Mouse (Mus musculus) CD8-positive naive resting alpha-beta T cell, adult 2 months (primary cell): ENCODE measurements around the gene Fkbp5.

Source experiments
- DNase-seq, 2 experiments: peaks; one replicate each; pipeline ENCODE4 v3.0.0; 2022; ENCODE audit warnings: low read depth in 2 of 2, low spot score in 2 of 2

The Fkbp5 gene

GRCm38 (mm10) chr17:28350466-28351352, 166.6 kb downstream of the Fkbp5 start, which contains the start of gene Tead3:
TSS of gene Tead3 (minus strand) at chr17:28350817.
- peak in 1 of 2 experiments; percentile 40 for DNase-seq

- DNase-seq = no peak
Measured at GRCm38 (mm10) chr17:28349901-28350465, 167.3 kb downstream of the Fkbp5 start.

DNA sequence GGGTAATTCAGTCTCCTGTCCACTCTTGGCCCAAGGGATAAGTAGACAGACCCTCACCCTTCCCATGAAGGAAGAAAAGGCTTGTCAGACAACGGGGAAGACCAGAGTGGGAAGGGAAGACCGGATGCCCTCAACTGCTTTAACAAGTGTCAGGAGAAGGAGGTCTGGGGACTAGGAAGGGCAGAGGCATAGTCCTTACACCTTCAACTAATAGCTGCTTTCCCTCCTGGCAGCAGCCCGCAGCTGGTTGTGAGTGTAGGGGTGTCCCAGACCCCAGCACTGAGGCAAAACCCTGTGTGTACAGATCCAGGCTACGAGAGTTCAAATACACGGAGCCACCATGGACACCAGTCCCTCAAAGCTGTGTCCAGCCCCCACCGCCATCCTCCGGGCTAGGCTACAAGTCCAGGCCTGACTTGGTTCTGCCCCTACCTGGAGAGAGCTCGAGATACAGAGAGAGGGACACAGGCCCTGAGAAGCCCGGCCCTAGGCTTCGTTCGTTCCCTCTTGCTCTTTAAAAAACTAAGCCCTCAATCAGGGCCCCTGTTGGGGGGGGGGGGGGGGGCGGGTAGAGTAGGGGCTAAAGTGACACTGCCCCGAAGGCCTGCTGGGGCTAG, 168.0 kb downstream of the Fkbp5 start:
- DNase-seq = no peak
